Mouse (Mus musculus) MEL (cell line): ENCODE data around the gene Neu2. TPM values are rescaled to one million over a fixed set of nuclear protein-coding genes. Genes with fewer than 3 reads are reported as not detected.

Experiments
- DNase-seq: peaks from one replicate; pipeline ENCODE4 v3.0.0; 2011; ENCODE audit warnings: low read depth, low spot score
- H3K27ac ChIP-seq: 2 replicates; pipeline ENCODE4 v1.5.1; 2012; ENCODE audit warnings: low read depth, mild to moderate bottlenecking, control low read depth, low read length, moderate library complexity; ENCODE audit not compliant: control insufficient read depth
- H3K27me3 ChIP-seq, 2 experiments: fragments of 150-350 bp in 1 of 2; sonication (generic) in 1 of 2; 2 replicates each; pipeline ENCODE4 v1.6.1; 2012; ENCODE audit warnings: low read length in 2 of 2, mild to moderate bottlenecking in 2 of 2, improper control_type of control experiment in 1 of 2, moderate library complexity in 1 of 2; ENCODE audit not compliant: insufficient read depth in 2 of 2, control insufficient read depth in 1 of 2
- H3K36me3 ChIP-seq, 2 experiments: 2 replicates each; pipeline ENCODE4 v1.6.1; 2012 to 2014; ENCODE audit warnings: low read length in 2 of 2, improper control_type of control experiment in 1 of 2, inconsistent platforms in 1 of 2, mild to moderate bottlenecking in 1 of 2; ENCODE audit not compliant: insufficient read depth in 2 of 2, control insufficient read depth in 1 of 2
- H3K4me1 ChIP-seq, 2 experiments: fragments of 150-350 bp in 1 of 2; sonication (generic) in 1 of 2; 2 replicates each; pipeline ENCODE4 v1.6.1; 2012; ENCODE audit warnings: low read length in 2 of 2, improper control_type of control experiment in 1 of 2, mild to moderate bottlenecking in 1 of 2; ENCODE audit not compliant: insufficient read depth in 2 of 2, control insufficient read depth in 1 of 2
- H3K4me3 ChIP-seq, 2 experiments: fragments of 150-350 bp in 1 of 2; sonication (generic) in 1 of 2; 2 replicates each; pipeline ENCODE4 v1.5.1; 2012; ENCODE audit warnings: low read depth in 2 of 2, low read length in 2 of 2, mild to moderate bottlenecking in 2 of 2, moderate library complexity in 2 of 2, control low read depth in 1 of 2, improper control_type of control experiment in 1 of 2; ENCODE audit not compliant: control insufficient read depth in 1 of 2, insufficient read depth in 1 of 2
- H3K79me2 ChIP-seq: 2 replicates; pipeline ENCODE4 v1.6.1; 2012; ENCODE audit warnings: mild to moderate bottlenecking, low read length, moderate library complexity; ENCODE audit not compliant: control insufficient read depth, poor library complexity, insufficient read depth
- H3K9ac ChIP-seq: 2 replicates; pipeline ENCODE4 v1.6.1; 2012; ENCODE audit warnings: low read depth, mild to moderate bottlenecking, control low read depth, low read length, moderate library complexity; ENCODE audit not compliant: control insufficient read depth, poor library complexity, severe bottlenecking
- H3K9me3 ChIP-seq: fragments of 150-350 bp; sonication (generic); replicated peaks from 2 replicates; pipeline ENCODE4 v1.6.1; 2012; ENCODE audit warnings: mild to moderate bottlenecking, low read length, improper control_type of control experiment, moderate library complexity; ENCODE audit not compliant: insufficient read depth
- BHLHE40 ChIP-seq: IDR thresholded peaks from 2 replicates; pipeline ENCODE4 v1.6.1; 2012; ENCODE audit warnings: low read depth, mild to moderate bottlenecking, inconsistent platforms, low read length, improper control_type of control experiment, borderline replicate concordance
- CHD2 ChIP-seq: IDR thresholded peaks from 2 replicates; pipeline ENCODE4 v1.6.1; 2011; ENCODE audit warnings: low read length, improper control_type of control experiment
- CTCF ChIP-seq, 3 experiments: IDR thresholded peaks in 2 of 3; conservative IDR thresholded peaks in 1 of 3; 2 replicates each; pipeline ENCODE4 v1.5.1; 2011 to 2012; ENCODE audit warnings: low read length in 3 of 3, low read depth in 2 of 3, mild to moderate bottlenecking in 2 of 3, improper control_type of control experiment in 1 of 3, inconsistent platforms in 1 of 3, mixed read lengths in 1 of 3, moderate library complexity in 1 of 3; ENCODE audit not compliant: control insufficient read depth in 1 of 3, insufficient read depth in 1 of 3, poor library complexity in 1 of 3, severe bottlenecking in 1 of 3
- E2F4 ChIP-seq: IDR thresholded peaks from 2 replicates; pipeline ENCODE4 v1.6.1; 2011; ENCODE audit warnings: low read depth, low read length, improper control_type of control experiment, borderline replicate concordance
- EP300 ChIP-seq, 2 experiments: IDR thresholded peaks; 2 replicates each; pipeline ENCODE4 v1.6.1; 2011; ENCODE audit warnings: improper control_type of control experiment in 2 of 2, low read length in 2 of 2, low read depth in 1 of 2, mild to moderate bottlenecking in 1 of 2
- ETS1 ChIP-seq: IDR thresholded peaks from 2 replicates; pipeline ENCODE4 v1.6.1; 2012; ENCODE audit warnings: low read depth, mild to moderate bottlenecking, inconsistent platforms, low read length, improper control_type of control experiment, moderate library complexity
- GATA1 ChIP-seq: IDR thresholded peaks from 2 replicates; pipeline ENCODE4 v1.6.1; 2011; ENCODE audit warnings: low read depth, low read length, improper control_type of control experiment
- KAT2A ChIP-seq: conservative IDR thresholded peaks from 2 replicates; pipeline ENCODE4 v1.6.1; 2012; ENCODE audit warnings: low read depth, low read length, improper control_type of control experiment, inconsistent platforms
- MEF2A ChIP-seq: IDR thresholded peaks from 2 replicates; pipeline ENCODE4 v1.6.1; 2014; ENCODE audit warnings: low read depth, mild to moderate bottlenecking, inconsistent platforms, low read length, improper control_type of control experiment; ENCODE audit not compliant: poor library complexity, insufficient replicate concordance, severe bottlenecking; ENCODE audit errors: extremely low read depth
- MXI1 ChIP-seq: IDR thresholded peaks from 2 replicates; pipeline ENCODE4 v1.6.1; 2011; ENCODE audit warnings: mild to moderate bottlenecking, low read depth, low read length, improper control_type of control experiment
- MYB ChIP-seq: IDR thresholded peaks from 2 replicates; pipeline ENCODE4 v1.6.1; 2011; ENCODE audit warnings: mild to moderate bottlenecking, low read depth, low read length, improper control_type of control experiment
- NELFE ChIP-seq: IDR thresholded peaks from 2 replicates; pipeline ENCODE4 v1.6.1; 2011; ENCODE audit warnings: low read depth, low read length, improper control_type of control experiment
- POLR2AphosphoS2 ChIP-seq: IDR thresholded peaks from 2 replicates; pipeline ENCODE4 v1.6.1; 2011; ENCODE audit warnings: low read length, improper control_type of control experiment
- RCOR1 ChIP-seq: IDR thresholded peaks from 2 replicates; pipeline ENCODE4 v1.6.1; 2012; ENCODE audit warnings: low read depth, mild to moderate bottlenecking, inconsistent platforms, low read length, improper control_type of control experiment
- TAL1 ChIP-seq: IDR thresholded peaks from 2 replicates; pipeline ENCODE4 v1.6.1; 2012; ENCODE audit warnings: mild to moderate bottlenecking, inconsistent platforms, low read length, moderate library complexity, mixed read lengths
- TCF12 ChIP-seq: IDR thresholded peaks from 2 replicates; pipeline ENCODE4 v1.6.1; 2014; ENCODE audit warnings: low read depth, mild to moderate bottlenecking, inconsistent platforms, low read length, improper control_type of control experiment, moderate library complexity
- polyA plus RNA-seq, 2 experiments: library from polyadenylated mRNA; stranded (reverse) in 1 of 2; unstranded in 1 of 2; fragments of >175 nt in 1 of 2; fragments of >200 nt in 1 of 2; gene quantifications; 2 replicates each; pipeline versions ENCODE4 v1.2.1 to v1.2.4; 2012; ENCODE audit warnings: low replicate concordance in 2 of 2, low read depth in 1 of 2; ENCODE audit not compliant: insufficient read length in 2 of 2, insufficient read depth in 1 of 2, missing spikeins in 1 of 2
- total RNA-seq: library from RNA; depleted of rRNA; stranded (reverse); fragments of 300-350 nt; gene quantifications from 2 replicates; pipeline ENCODE4 v1.2.3, GENCODE M21; 2012

Gene Neu2
- total and polyA plus RNA-seq, 3 experiments: not detected

- TF ChIP-seq KAT2A (no peak), RCOR1 (no peak), E2F4 (no peak), GATA1 (no peak)
Observed at GRCm38 (mm10) chr1:87637121-87637877, 127.6 kb downstream of the Neu2 start (continued).

DNA sequence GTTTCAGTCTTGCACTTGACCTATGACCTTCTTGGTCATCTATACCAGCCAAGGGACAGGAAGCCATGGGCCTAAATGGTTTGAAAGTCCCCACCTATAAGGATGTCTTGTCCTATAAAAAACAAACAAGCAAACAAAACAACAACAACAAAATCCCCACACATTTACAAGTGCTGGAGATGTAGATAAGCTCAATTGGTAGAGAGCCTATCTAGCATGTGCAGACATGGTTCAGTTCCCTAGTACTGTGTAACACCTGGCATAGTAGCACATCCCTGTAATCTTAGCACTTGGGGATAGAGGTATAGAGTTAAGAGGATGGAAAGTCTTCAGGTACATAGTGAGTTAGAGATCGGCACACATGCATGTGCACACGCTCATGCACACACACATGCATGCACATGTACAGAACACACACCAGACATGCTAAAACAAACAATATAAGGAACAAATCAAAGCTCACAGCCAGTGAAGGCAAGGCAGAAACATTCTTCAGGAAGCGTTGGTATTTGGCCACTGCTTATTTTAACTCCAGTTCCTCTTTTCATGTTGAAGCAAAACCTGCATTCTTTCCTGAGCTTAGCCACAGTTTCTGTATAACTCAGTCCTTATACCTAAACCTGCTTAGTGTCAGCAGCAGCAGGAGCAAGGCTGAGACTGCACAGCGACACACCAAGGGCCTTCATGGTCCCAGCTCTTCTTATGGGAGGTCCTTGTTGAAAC, 128.3 kb downstream of the Neu2 start:
- Histone ChIP-seq H3K27ac (peak overlapping the region; percentile 36), H3K79me2 (peaks cover 15% of the 10 kb centered on the region), H3K9me3 (no peaks in the 10 kb centered on the region), H3K9ac (no peak overlapping the region), H3K36me3 (peaks cover 8 to 21% of the 10 kb centered on the region in 2 experiments), H3K27me3 (no peaks in the 10 kb centered on the region), H3K4me1 (peaks cover 14 to 21% of the 10 kb centered on the region in 2 experiments), H3K4me3 (no peak overlapping the region)
- TF ChIP-seq MXI1: no peak
- TF ChIP-seq GATA1: 0 out of 2 replicates have a peak, but pooled peaks have one; percentile 15
- no peak for TF ChIP-seq MYB
- TF ChIP-seq MEF2A: no peak
- TF ChIP-seq ETS1: peak; percentile 30
- peak; percentile 70 for TF ChIP-seq TAL1
- 0 out of 2 replicates have a peak, but pooled peaks have one; percentile 4 for TF ChIP-seq NELFE
- no peak for TF ChIP-seq POLR2AphosphoS2
- peak; percentile 76 for TF ChIP-seq TCF12
- no peak for TF ChIP-seq CTCF (IDR thresholded peaks at IDR 0.05 in 2 of 3, conservative IDR thresholded peaks at IDR 0.05 in 1 of 3; ENCODE audit: control insufficient read depth in 1 of 3, insufficient read depth in 1 of 3, low read depth in 2 of 3, low read length in 3 of 3, poor library complexity in 1 of 3, severe bottlenecking in 1 of 3)
- TF ChIP-seq BHLHE40: 0 out of 2 replicates have a peak, but pooled peaks have one; percentile 11
- TF ChIP-seq EP300 (IDR thresholded peaks at IDR 0.05; ENCODE audit: low read depth in 1 of 2, low read length in 2 of 2): peak in 1 of 2 experiments; percentile 7; a peak in 1 of 4 replicates
- no peak; the same call in 1 of the 2 replicates for TF ChIP-seq CHD2
- peak; percentile 58 for DNase-seq
